Mouse (Mus musculus): ENCODE results near the gene Mfsd10. TPM values are rescaled to one million over a fixed set of nuclear protein-coding genes. Genes with fewer than 3 reads are reported as not detected.
"Not testable (repeated sequence)": the region's sequence is repeated elsewhere in the genome, so short reads cannot be mapped to it uniquely, and the experiment has no call there.

The Mfsd10 gene
- total RNA-seq, 2 experiments from 2014 or later: 6.8 to 8.6 TPM

DNA sequence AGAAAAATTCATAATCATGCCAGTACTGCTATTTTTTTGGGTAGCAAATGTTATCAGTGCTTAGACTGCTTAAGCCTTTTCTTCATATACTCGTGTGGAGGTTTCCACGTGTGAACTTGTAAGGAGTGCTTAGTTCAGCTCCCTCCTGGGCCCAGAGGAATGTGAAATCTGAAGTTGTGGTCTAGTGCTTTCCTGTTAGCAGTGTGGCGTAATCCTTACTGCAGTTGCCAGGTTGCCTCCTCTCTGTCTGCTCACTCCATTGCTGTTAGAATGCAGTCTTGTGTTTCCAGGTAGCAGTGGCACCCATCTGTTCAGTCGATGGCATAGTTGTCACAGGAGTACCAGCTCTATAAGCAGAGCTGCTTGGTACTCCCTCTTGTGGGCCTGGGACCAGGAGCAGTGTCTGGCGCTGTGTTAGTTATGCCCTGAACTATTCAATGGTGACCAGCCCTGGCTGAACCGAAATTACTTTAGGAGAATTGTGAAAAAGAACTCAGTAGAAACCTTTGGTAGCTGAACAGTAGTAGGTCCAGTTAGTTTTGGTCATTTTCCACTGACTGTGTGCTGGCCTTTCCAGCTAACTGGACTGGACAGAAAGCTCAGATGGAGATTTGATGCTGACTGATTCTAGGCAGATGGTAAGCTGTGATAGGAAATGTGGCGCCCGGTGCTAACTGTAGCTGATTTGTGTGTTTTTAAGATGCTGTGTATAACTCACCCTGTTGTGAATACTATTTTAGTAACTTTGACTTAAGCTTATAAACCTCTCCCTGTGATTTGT, 29.7 kb downstream of the Mfsd10 start:
- no peak for DNase-seq

DNA sequence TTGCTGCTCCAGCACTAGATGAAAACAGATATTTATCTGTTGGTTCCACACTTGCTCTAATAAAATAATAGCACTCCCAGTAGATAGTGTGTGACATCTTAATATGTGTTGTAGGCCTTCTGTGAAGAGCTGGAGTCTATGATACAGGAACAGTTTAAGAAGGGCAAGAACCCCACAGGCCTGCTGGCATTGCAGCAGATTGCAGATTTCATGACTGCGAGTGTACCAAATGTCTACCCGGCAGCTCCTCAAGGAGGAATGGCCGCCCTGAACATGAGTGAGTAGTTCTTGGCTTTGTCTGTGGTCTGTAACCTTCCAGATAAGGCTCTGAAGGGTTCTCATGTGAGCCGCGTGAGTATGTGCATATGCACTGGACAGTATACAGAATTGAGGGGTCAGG, 32.4 kb downstream of the Mfsd10 start:
- no peak for DNase-seq

GRCm38 (mm10) chr5:34593202-34593727, 43.7 kb downstream of the Mfsd10 start:
- no peak for DNase-seq

DNA sequence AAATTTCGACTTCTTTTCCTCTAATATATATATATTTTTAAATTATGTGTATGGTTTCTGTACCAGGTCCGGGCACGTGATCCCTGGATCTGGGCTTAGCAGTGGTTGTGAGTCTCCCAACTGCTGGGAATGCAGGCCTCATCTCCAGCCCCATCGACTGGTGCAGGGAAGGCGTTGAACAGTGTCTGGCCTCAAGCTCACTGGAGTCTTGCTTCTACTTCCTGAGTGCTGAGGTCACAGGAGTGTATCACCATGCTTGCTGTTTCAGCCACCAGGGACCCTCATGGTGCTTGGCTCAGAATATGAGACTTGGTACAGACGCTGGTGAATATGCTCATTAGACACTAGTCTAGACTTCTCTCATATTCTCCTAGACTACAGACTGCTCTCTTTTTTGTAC, 44.3 kb downstream of the Mfsd10 start:
- no peak for DNase-seq

- not testable (repeated sequence) for DNase-seq
Observed at GRCm38 (mm10) chr5:34592224-34592623, 44.8 kb downstream of the Mfsd10 start.

DNA sequence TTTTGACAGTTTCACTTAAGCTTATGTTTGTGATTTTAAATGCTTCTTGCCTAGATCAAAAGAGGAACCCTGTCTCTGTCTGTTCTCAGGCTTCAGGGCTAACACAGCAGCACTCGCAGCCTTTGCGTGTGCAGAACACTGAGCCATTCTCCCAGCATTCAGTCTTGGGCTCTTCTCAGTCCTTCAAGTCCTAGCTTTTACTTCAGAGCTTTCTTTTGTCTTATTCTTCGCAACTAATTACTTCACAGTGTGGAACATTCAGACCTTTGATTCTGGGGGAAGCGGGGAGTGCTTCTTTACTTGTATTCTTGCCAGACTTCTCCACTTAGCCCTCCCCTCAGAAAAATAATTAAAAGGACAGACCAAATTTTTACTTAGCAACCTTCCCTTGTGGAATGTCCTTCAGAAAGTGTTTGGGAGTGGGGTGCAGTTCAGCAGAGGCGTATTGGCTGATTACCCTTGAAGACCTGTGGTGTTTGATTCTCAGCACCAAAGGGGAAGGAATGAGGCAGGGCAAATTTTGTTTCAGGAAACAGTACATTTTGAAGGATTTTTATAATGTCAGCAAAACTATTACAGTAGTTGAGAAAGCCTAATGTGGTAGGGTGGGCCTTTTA, 45.5 kb downstream of the Mfsd10 start:
- no peak for DNase-seq

GRCm38 (mm10) chr5:34590702-34591101, 46.3 kb downstream of the Mfsd10 start:
- no peak for DNase-seq

- no peak for DNase-seq
Observed at GRCm38 (mm10) chr5:34590059-34590458, 47.0 kb downstream of the Mfsd10 start.

DNA sequence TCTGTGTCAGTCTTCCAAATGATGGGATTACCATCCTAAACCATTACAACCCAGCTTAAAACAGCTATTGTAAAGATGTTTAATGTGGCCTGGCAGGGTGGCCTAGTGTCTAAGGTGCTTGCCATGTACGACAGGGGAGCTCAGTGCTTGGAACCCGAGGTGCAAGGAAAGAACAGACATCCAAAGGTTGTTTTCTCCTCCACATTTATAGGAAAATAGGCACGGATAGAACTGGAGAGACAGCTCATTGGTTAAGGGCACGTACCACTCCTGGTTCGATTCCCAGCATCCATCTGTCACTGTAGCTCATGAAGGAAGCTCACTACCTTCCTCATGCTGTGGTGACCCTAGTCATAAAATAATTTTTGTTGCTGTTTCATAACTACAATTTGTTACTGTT, 49.1 kb downstream of the Mfsd10 start:
- no peak for DNase-seq

DNA sequence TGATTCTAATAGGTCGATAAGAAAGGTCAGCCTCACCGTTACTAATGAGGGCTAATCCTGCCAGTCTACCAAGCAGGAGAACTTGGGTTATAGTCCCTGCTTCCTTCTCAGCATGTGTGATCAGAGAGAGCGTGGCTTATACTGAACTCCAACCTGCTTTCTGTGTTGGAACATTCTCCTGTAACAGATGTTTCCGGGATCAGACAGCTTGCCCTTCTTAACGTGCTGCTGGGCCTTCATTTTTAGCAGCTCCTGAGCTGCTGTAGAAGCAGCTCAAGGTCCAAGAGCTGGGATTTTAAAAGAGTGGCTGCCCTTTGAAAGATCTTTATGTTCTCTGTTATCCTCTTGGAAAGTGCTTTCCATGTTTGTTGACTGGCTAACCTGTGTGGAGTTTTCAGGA, 51.8 kb downstream of the Mfsd10 start:
- DNase-seq: no peak

Other genes starting within 250 kb of the Mfsd10 start
- gene Tnip2, start 123.2 kb downstream of the Mfsd10 start, total RNA-seq (2021): 1 to 10 TPM; 5.7 to 5.9 TPM
- gene Sh3bp2, start 111.4 kb downstream of the Mfsd10 start, total RNA-seq (2021): 1 to 10 TPM; 2.6 to 3.2 TPM
- 100 to 1,000 TPM; 124 to 133 TPM for gene Add1, start 63.5 kb downstream of the Mfsd10 start, total RNA-seq (2021)
- 10 to 100 TPM; 13.7 to 17.5 TPM for gene Nop14, start 22.9 kb upstream of the Mfsd10 start, total RNA-seq (2021)
- 1 to 10 TPM; 1.0 to 1.7 TPM for gene Grk4, start 23.2 kb upstream of the Mfsd10 start, total RNA-seq (2021)
- gene Htt, start 124.5 kb upstream of the Mfsd10 start, total RNA-seq (2021): 10 to 100 TPM; 11.7 to 13.3 TPM

Data from heart, adult 18-20 months (tissue).